Comparison of ENCODE assay signal across 8 mouse cellular contexts in the genomic region with DNA sequence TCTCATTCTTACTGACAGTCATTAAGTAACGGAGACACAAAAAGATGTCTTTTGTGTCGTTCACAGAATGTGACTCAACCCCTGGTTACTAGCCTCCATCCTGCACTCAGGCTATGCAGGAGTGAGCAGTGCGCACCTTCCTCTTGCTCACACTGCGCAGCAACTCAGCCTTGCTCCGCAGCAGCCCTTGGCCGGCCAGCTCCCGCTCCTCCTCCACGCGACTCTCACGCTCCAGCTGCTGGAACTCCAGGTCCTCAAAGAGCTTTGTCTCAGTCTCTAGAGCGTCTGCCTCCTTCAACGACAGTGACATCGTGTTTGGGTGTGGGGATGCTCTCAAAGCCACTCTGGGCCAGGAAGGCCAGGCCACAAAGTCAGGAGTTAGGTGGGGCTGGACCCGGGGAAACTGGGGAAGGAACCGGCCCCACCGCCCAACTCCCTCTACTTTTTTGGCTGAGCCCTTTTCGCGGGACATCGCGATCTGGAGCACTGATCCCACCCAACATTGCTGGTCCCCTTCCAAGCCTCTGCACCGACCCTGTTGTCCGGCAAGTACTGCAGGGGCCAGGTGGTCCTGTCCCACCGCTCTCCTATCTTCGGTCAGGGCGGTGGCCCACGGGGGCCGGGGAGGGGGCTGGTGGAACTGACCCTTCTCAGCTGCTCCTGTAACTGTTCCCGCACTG. TPM values are rescaled to one million over a fixed set of nuclear protein-coding genes. Genes with fewer than 3 reads are reported as not detected.
DNase-seq lines count a peak whose midpoint lies in the region; ATAC-seq and TF ChIP-seq lines count a peak whose summit lies in the region.

No protein-coding gene starts in this region.

- peak overlapping the region; percentile 85 for H3K4me2 ChIP-seq in lung, embryonic 16.5 days (ENCODE audit: low read depth, low read length)

- ATAC-seq in lung, embryonic 16.5 days (ENCODE audit: low read depth), result 0 out of 2 replicates have a peak, but pooled peaks have one; percentile 10

- 0 out of 2 replicates have a peak overlapping the region, but pooled peaks have one; percentile 47 for H3K27ac ChIP-seq in lung, embryonic 16.5 days (ENCODE audit: low read length)
- H3K27ac ChIP-seq in limb, embryonic 10.5 days, result peak overlapping the region; percentile 85
- peak overlapping the region; percentile 81 for H3K27ac ChIP-seq in olfactory bulb, adult 2 months (ENCODE audit: insufficient read depth, low read depth, low read length)

- peaks cover 17% of the 10 kb centered on the region for H3K36me3 ChIP-seq in lung, embryonic 16.5 days (ENCODE audit: control insufficient read depth, insufficient read depth, low read length)
- H3K36me3 ChIP-seq in limb, embryonic 10.5 days, result peaks cover 96% of the 10 kb centered on the region

- TF ChIP-seq CTCF in olfactory bulb, adult 2 months (IDR thresholded peaks at IDR 0.05; ENCODE audit: insufficient read depth, low read depth, low read length), result no peak

- H3K27me3 ChIP-seq in lung, embryonic 16.5 days (ENCODE audit: control insufficient read depth, insufficient read depth, low read depth, low read length), result no peaks in the 10 kb centered on the region
- H3K27me3 ChIP-seq in limb, embryonic 10.5 days (ENCODE audit: low read depth, poor library complexity, severe bottlenecking), result peaks cover 14% of the 10 kb centered on the region

- DNase-seq in cerebellum, adult 11-12 months, result peak; percentile 44
- no peak for DNase-seq in cerebellum, adult 11 months
- no peak for DNase-seq in lung, postnatal 36 days
- peak; percentile 47 for DNase-seq in limb, embryonic 10.5 days (ENCODE audit: low spot score)
- no peak for DNase-seq in right cerebral cortex, postnatal 25 days
- DNase-seq in cerebellum, postnatal 4 days (ENCODE audit: low spot score in 2 of 2), result no peak

- peak overlapping the region; percentile 68 for H3K9ac ChIP-seq in lung, embryonic 16.5 days (ENCODE audit: low read length)

- no peaks in the 10 kb centered on the region for H3K9me3 ChIP-seq in lung, embryonic 16.5 days (ENCODE audit: control insufficient read depth, low read length)
- H3K9me3 ChIP-seq in limb, embryonic 10.5 days (replicated peaks), result no peaks in the 10 kb centered on the region

- H3K4me3 ChIP-seq in lung, embryonic 16.5 days (ENCODE audit: low read length), result peak overlapping the region; percentile 58
- peak overlapping the region; percentile 53 for H3K4me3 ChIP-seq in limb, embryonic 10.5 days
- peak overlapping the region; percentile 23 for H3K4me3 ChIP-seq in olfactory bulb, adult 2 months (ENCODE audit: insufficient read depth, low read depth, low read length)

- WGBS in lung, embryonic 16.5 days, result 23% methylated on average over 28 of the region's 28 CpGs
- 14% methylated on average over 28 of the region's 28 CpGs for WGBS in limb, embryonic 10.5 days
- WGBS in olfactory bulb, adult 2 months, result 15% methylated on average over 28 of the region's 28 CpGs

- peaks cover 15% of the 10 kb centered on the region for H3K4me1 ChIP-seq in lung, embryonic 16.5 days (replicated peaks; ENCODE audit: control insufficient read depth, insufficient read depth, low read length)
- peaks cover 23% of the 10 kb centered on the region for H3K4me1 ChIP-seq in limb, embryonic 10.5 days
- peaks cover 73% of the 10 kb centered on the region for H3K4me1 ChIP-seq in olfactory bulb, adult 2 months (ENCODE audit: control insufficient read depth, insufficient read depth, low read length)

- TF ChIP-seq POLR2A in olfactory bulb, adult 2 months (IDR thresholded peaks at IDR 0.05; ENCODE audit: insufficient read depth, low read depth, low read length), result no peak

RNA-seq across cellular contexts. Expression of a gene that starts 27.1 kb away (rescaled TPM):
- 26.4 and 28.1 TPM in 2 replicates for polyA plus RNA-seq in lung, embryonic 16.5 days (2015; fragmentation: Nextera tagmentation; extraction: Ambion mirVana)
- 37.9 and 55.9 TPM in 2 replicates for polyA plus RNA-seq in limb, embryonic 10.5 days (2016; fragmentation: Nextera tagmentation; extraction: Ambion mirVana)
- not detected in 2 replicates for polyA plus RNA-seq in olfactory bulb, adult 2 months (2012; ENCODE audit: insufficient read depth, insufficient read length, low replicate concordance, missing spikeins)

RNA-seq across cellular contexts. Expression of a gene that starts 34.9 kb away (rescaled TPM):
- not detected in 2 replicates for polyA plus RNA-seq in lung, embryonic 16.5 days (2015; fragmentation: Nextera tagmentation; extraction: Ambion mirVana)
- polyA plus RNA-seq in limb, embryonic 10.5 days (2016; fragmentation: Nextera tagmentation; extraction: Ambion mirVana), result not detected in 2 replicates
- polyA plus RNA-seq in olfactory bulb, adult 2 months (2012; ENCODE audit: insufficient read depth, insufficient read length, low replicate concordance, missing spikeins), result not detected in 2 replicates

RNA-seq across cellular contexts. Expression of a gene that starts 59.8 kb away (rescaled TPM):
- 190 and 201 TPM in 2 replicates for polyA plus RNA-seq in lung, embryonic 16.5 days (2015; fragmentation: Nextera tagmentation; extraction: Ambion mirVana)
- 172 and 193 TPM in 2 replicates for polyA plus RNA-seq in limb, embryonic 10.5 days (2016; fragmentation: Nextera tagmentation; extraction: Ambion mirVana)
- 192 TPM in 1 of 2 replicates, not detected in the other for polyA plus RNA-seq in olfactory bulb, adult 2 months (2012; ENCODE audit: insufficient read depth, insufficient read length, low replicate concordance, missing spikeins)

RNA-seq across cellular contexts. Expression of a gene that starts 59.8 kb away (rescaled TPM):
- 99.1 and 112 TPM in 2 replicates for polyA plus RNA-seq in lung, embryonic 16.5 days (2015; fragmentation: Nextera tagmentation; extraction: Ambion mirVana)
- polyA plus RNA-seq in limb, embryonic 10.5 days (2016; fragmentation: Nextera tagmentation; extraction: Ambion mirVana), result 115 and 146 TPM in 2 replicates
- polyA plus RNA-seq in olfactory bulb, adult 2 months (2012; ENCODE audit: insufficient read depth, insufficient read length, low replicate concordance, missing spikeins), result not detected in 2 replicates

Comparison
In these comparisons a context has a peak if more than half of its experiments do, and no peak if none do; other contexts are left out.
1. DNase-seq: peak in cerebellum, adult 11-12 months (single experiment) and limb, embryonic 10.5 days (single experiment); none in cerebellum, adult 11 months (single experiment), lung, postnatal 36 days (single experiment), right cerebral cortex, postnatal 25 days (single experiment) and cerebellum, postnatal 4 days (0 of 2).
2. Peak in every context shown above with its lines, with median percentiles within 50 percentile points of each other: H3K27ac ChIP-seq and H3K4me3 ChIP-seq.